Mouse (Mus musculus) erythroblast, embryonic 14.5 days (primary cell): ENCODE data around the gene Inhbe. TPM values are rescaled to one million over a fixed set of nuclear protein-coding genes. Genes with fewer than 3 reads are reported as not detected.

Experiments
- H3K27me3 ChIP-seq: 2 replicates; pipeline ENCODE4 v1.6.1; 2012; ENCODE audit warnings: inconsistent platforms; ENCODE audit not compliant: control insufficient read depth
- H3K36me3 ChIP-seq: 2 replicates; pipeline ENCODE4 v1.6.1; 2012; ENCODE audit warnings: mild to moderate bottlenecking, inconsistent platforms; ENCODE audit not compliant: control insufficient read depth
- H3K4me1 ChIP-seq: 2 replicates; pipeline ENCODE4 v1.6.1; 2012; ENCODE audit warnings: inconsistent platforms; ENCODE audit not compliant: control insufficient read depth
- H3K4me3 ChIP-seq: replicated peaks from 2 replicates; pipeline ENCODE3; 2012; ENCODE audit warnings: moderate library complexity, mild to moderate bottlenecking, inconsistent platforms
- H3K9me3 ChIP-seq: 2 replicates; pipeline ENCODE4 v1.6.1; 2012; ENCODE audit warnings: low read length, inconsistent platforms, mixed read lengths; ENCODE audit not compliant: control insufficient read depth
- GATA1 ChIP-seq: IDR thresholded peaks from 2 replicates; pipeline ENCODE4 v1.6.1; 2012; ENCODE audit warnings: low read length, inconsistent platforms, mixed read lengths
- TAL1 ChIP-seq: IDR thresholded peaks from 3 replicates; pipeline ENCODE4 v1.6.1; 2012; ENCODE audit warnings: low read length, inconsistent platforms, mixed read lengths
- polyA plus RNA-seq: library from polyadenylated mRNA; stranded (reverse); fragments of >175 nt; gene quantifications from 2 replicates; pipeline ENCODE4 v1.2.3, GENCODE M21; 2012

Inhbe gene
- polyA plus RNA-seq, 1 experiment = not detected

DNA sequence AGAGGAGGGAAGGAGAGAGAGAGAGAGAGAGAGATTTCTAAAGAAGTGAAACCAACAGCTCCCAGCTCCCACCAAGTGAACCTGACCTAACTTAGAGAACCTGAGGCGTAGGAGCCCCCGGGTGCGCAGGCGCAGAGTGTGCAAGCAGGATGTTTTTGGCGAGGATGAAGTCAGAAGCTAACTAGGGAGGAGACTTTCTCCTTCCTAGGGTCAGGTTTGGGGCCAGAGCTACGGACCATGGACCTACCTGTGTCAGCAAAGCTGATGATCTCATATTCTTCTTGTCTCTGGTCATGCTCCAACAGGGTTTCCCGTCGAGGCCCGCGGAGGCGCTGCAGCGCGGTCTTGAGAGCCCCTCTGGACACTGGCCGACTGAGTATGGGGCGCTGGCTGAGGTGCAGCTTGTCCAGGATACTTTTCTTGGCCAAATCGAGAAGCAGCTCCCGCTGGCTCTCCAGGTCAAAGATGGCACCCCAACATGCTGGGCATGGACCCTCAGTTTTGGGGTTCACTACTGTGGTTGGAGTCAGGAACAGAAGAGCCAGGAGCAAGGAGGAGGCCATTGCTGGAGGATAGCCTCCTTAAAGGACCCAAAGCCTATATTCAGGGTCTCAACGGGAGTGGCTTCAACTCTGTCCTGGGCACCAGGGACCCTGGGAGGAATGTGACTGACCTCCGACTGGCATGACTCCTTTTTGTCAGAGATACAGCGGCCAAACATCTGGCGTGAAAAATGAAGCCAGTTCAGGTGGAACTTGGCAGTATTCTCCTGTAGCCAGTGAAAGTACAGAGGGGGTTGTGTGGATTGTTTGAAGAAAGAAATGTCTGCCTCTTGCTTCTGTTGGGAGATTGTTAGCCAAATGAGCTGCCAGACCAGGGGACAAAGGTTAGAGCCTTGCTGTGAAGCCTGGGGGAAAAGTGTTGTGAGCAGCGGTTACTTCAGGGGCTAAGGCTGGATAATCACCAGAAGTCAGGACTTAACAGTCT lies 15.9 kb upstream of the Inhbe start, which contains the start of gene Inhbc:
TSS of gene Inhbc (minus strand) at position 598 of the 987 bp plus-strand sequence.
- no peaks in the 10 kb centered on the region for H3K36me3 ChIP-seq
- H3K4me3 ChIP-seq = no peak within 1 kb of the TSS
- H3K9me3 ChIP-seq = no peaks in the 10 kb centered on the region
- TF ChIP-seq TAL1 (no peak), GATA1 (no peak)
- H3K27me3 ChIP-seq = no peaks in the 10 kb centered on the region
- no peaks in the 10 kb centered on the region for H3K4me1 ChIP-seq

DNA sequence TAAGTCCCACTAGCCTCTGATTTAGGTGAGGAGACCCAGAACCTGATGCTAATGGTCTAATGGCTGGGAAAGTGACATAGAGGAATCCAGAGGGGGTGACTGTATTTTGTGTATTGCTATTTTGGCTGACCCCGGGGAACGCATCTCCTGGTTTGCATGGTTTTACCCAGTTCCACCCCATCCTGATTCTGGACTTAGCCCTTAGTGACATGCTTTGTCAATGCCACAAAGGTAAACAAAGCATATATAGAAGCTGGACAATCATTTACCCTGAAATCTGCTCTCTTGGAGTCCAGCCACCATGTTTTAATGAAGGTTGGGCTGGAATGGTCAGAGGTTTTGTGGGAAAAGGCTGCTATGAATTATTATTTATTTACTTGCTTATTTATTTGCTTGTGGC lies 14.1 kb upstream of the Inhbe start:
- TF ChIP-seq TAL1 (no peak), GATA1 (no peak)
- H3K4me1 ChIP-seq = no peaks in the 10 kb centered on the region
- H3K36me3 ChIP-seq = no peaks in the 10 kb centered on the region
- H3K4me3 ChIP-seq = no peak overlapping the region
- no peaks in the 10 kb centered on the region for H3K27me3 ChIP-seq
- no peaks in the 10 kb centered on the region for H3K9me3 ChIP-seq

DNA sequence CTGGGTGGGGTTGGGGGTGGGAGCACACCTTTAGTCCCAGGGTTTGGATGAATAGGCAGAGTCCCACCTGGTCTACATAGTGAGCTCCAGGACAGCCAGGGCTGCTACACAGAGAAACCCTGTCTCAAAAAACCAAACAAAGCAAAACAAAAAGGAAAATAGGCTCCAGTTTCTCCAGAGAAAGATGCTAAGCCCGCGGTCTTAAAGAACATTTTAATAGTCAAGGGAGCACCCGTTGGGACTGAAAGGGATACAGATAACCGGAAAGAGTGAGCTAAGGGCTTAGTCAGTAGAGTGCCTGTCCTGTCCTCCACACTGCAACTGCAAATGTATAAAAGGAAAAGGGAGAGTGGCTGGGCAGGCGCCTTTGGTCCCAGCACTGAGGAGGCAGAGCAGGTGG lies 12.9 kb upstream of the Inhbe start:
- no peaks in the 10 kb centered on the region for H3K27me3 ChIP-seq

DNA sequence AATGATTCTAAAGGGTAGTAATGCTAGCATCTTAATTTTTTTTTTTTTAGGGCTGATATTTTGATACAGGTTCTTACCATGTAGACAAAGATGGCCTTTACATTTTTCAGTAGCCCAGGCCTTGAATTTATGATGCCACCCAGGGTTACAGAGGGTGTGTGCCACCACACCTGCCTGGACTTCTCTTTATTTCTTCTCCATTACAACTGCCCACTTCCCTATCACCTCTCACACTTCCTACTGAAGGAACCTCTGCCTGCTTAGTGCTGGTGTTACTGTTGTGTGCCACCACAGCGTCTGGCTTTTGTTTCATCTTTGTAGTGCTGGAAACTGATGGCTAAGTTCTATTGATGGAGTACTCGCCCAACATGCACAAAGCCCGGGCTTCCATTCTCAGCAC lies 6.5 kb upstream of the Inhbe start:
- Histone ChIP-seq H3K27me3 (peaks cover 2% of the 10 kb centered on the region; the same call in 1 of the 2 replicates), H3K4me1 (no peaks in the 10 kb centered on the region), H3K4me3 (no peak overlapping the region), H3K9me3 (no peaks in the 10 kb centered on the region), H3K36me3 (no peaks in the 10 kb centered on the region; the same call in 1 of the 2 replicates)
- TF ChIP-seq TAL1 = no peak
- TF ChIP-seq GATA1 = no peak

More for the DNA sequence above, 12.9 kb upstream of the Inhbe start:
- no peaks in the 10 kb centered on the region for H3K4me1 ChIP-seq
- H3K9me3 ChIP-seq = no peaks in the 10 kb centered on the region
- H3K36me3 ChIP-seq = no peaks in the 10 kb centered on the region
- TF ChIP-seq GATA1 (no peak), TAL1 (no peak)
- no peak overlapping the region for H3K4me3 ChIP-seq

DNA sequence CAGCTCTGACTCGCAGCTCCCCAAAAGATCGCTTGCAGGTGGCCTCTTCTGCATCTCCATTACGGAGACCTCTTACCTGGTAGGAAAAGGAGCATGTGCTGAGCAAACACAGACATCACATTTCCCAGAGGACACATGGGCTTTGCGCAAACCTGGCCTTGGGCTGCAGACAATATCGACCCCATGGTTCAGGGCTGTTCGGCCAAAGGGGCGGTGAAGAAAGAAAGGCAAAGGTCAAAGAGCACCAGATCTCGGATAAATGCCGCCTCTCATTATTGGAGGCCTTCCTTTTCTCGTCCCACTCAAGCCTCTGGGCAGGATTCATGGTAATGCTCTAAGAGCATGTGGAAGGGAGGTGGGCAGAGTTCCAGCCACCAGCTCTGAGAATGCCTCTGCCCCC lies 1.1 kb upstream of the Inhbe start:
- no peaks in the 10 kb centered on the region for H3K9me3 ChIP-seq
- peaks cover 16% of the 10 kb centered on the region for H3K27me3 ChIP-seq
- H3K4me3 ChIP-seq = no peak overlapping the region
- peaks cover 7% of the 10 kb centered on the region; the same call in 1 of the 2 replicates for H3K4me1 ChIP-seq
- no peaks in the 10 kb centered on the region; the same call in 1 of the 2 replicates for H3K36me3 ChIP-seq
- TF ChIP-seq TAL1 (no peak), GATA1 (no peak)

DNA sequence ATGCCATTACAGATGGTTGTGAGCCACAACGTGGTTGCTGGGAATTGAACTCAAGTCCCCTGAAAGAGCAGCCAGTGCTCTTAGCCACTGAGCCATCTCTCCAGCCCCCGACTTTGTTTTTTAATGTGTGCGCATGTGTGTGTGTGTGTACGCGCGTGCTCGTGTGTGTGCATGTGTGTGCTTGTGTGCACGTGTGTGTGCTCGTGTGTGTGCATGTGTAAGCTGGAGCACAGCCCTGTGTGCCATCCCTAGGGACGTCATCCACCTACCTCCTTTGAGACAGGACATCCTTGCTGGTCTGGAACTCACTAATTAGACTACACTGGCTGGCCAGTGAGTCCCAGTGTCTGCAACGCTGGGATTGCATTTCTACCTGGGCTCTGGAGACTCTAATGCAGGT lies 1.4 kb downstream of the Inhbe start:
- H3K4me3 ChIP-seq = no peak overlapping the region
- H3K27me3 ChIP-seq = peaks cover 14% of the 10 kb centered on the region
- TF ChIP-seq TAL1 = no peak
- no peak for TF ChIP-seq GATA1

DNA sequence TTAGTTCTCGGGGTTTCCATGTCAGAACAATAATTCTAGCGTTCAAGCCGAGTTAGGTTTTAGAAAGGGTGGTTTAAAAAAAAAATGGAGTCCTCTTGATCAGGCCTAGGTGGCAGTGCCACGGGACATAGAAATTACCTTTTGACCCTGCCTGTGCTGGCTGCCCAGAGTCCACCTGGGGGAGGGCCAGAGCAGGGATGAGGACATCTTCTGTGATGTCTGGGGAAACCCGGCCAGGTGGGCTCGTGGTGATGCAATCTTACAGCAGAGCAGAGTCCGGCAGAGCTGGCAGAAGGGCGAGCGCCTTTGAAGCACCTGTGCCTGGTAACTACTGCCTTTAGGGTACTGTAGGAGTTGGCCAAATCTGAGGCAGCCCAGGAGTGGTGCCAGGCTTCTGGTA lies 2.0 kb downstream of the Inhbe start:
- H3K4me1 ChIP-seq = peaks cover 9% of the 10 kb centered on the region; the same call in 1 of the 2 replicates
- peaks cover 14% of the 10 kb centered on the region for H3K27me3 ChIP-seq
- no peak overlapping the region for H3K4me3 ChIP-seq
- no peaks in the 10 kb centered on the region; the same call in 1 of the 2 replicates for H3K36me3 ChIP-seq
- TF ChIP-seq TAL1 = no peak
- H3K9me3 ChIP-seq = no peaks in the 10 kb centered on the region

More for the DNA sequence above, 1.4 kb downstream of the Inhbe start:
- Histone ChIP-seq H3K4me1 (peaks cover 9% of the 10 kb centered on the region; the same call in 1 of the 2 replicates), H3K9me3 (no peaks in the 10 kb centered on the region), H3K36me3 (no peaks in the 10 kb centered on the region; the same call in 1 of the 2 replicates)

DNA sequence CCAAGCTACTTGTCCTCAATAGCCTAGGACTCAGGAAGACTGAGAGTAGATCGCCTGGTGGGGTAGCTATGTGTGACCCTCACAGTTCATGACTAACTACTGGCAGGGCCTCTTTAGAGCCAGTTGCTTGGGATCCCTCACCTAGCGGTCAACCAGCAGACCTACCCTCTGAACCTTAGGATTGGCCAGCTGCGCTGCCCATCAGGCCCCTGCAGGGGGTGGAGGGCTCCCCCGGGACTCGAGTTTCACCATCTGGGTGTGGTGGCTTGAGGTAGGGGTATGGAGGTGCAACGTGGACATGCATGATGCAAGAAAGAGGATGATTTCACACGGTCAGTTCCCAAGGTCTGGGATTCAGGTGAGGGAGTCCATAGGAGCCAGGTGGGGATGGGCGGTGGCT lies 2.5 kb downstream of the Inhbe start:
- Histone ChIP-seq H3K4me3 (no peak overlapping the region), H3K27me3 (peaks cover 14% of the 10 kb centered on the region), H3K9me3 (no peaks in the 10 kb centered on the region), H3K36me3 (no peaks in the 10 kb centered on the region), H3K4me1 (peaks cover 9% of the 10 kb centered on the region; the same call in 1 of the 2 replicates)
- TF ChIP-seq TAL1 (no peak), GATA1 (no peak)

DNA sequence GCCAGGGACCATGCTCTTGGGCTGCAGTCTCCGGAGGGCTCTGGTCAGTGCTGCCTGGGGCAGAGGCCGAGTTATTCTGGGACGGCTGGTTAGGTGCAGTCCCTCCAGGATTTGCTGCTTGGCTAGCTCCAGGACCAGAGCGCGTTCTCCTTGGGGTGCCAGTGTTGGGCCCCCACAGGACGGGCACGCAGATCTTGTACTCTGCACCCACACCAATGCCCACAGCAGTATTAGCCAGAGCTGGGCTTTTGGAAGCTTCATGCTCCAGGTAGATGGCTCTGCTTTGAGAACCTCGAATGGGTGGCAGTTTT lies 3.0 kb downstream of the Inhbe start:
- Histone ChIP-seq H3K4me1 (peaks cover 9% of the 10 kb centered on the region; the same call in 1 of the 2 replicates), H3K27me3 (peaks cover 14% of the 10 kb centered on the region), H3K9me3 (no peaks in the 10 kb centered on the region), H3K4me3 (no peak overlapping the region), H3K36me3 (no peaks in the 10 kb centered on the region)
- TF ChIP-seq TAL1 = no peak
